Mouse (Mus musculus): ENCODE measurements around the gene Adap1.

Adap1 gene

GRCm38 (mm10) chr5:139243384-139243783 is 82.0 kb downstream of the Adap1 start:
- no peak for DNase-seq

GRCm38 (mm10) chr5:139241022-139241761 is 84.2 kb downstream of the Adap1 start:
- DNase-seq, result no peak

- DNase-seq, result no peak
Measured at GRCm38 (mm10) chr5:139237436-139237835, 88.0 kb downstream of the Adap1 start.

- DNase-seq, result no peak
Measured at GRCm38 (mm10) chr5:139234423-139234822, 91.0 kb downstream of the Adap1 start.

GRCm38 (mm10) chr5:139232083-139232482 is 93.3 kb downstream of the Adap1 start:
- no peak for DNase-seq

- no peak for DNase-seq
Measured at GRCm38 (mm10) chr5:139229716-139230115, 95.7 kb downstream of the Adap1 start.

- no peak for DNase-seq
Measured at GRCm38 (mm10) chr5:139228318-139228717, 97.1 kb downstream of the Adap1 start.

- DNase-seq, result no peak
Measured at GRCm38 (mm10) chr5:139227645-139228044, 97.8 kb downstream of the Adap1 start.

GRCm38 (mm10) chr5:139227236-139227635 is 98.2 kb downstream of the Adap1 start:
- DNase-seq, result no peak

- no peak for DNase-seq
Measured at GRCm38 (mm10) chr5:139223331-139223730, 102.1 kb downstream of the Adap1 start.

All from thymus, postnatal 14 days (tissue).